Mouse (Mus musculus): ENCODE results near the gene Sh2b2. TPM values are rescaled to one million over a fixed set of nuclear protein-coding genes. Genes with fewer than 3 reads are reported as not detected.

Sh2b2 gene
- polyA plus RNA-seq (2011; ENCODE audit: insufficient read depth, insufficient read length, low replicate concordance, missing spikeins) = 5.1 and 6.3 TPM in 2 replicates

- peaks cover 6% of the 10 kb centered on the region; the same call in 1 of the 2 replicates for H3K4me1 ChIP-seq (ENCODE audit: control insufficient read depth, insufficient read depth, low read length)
- peak within 1 kb of the TSS; percentile 62 for H3K4me3 ChIP-seq (replicated peaks; ENCODE audit: control insufficient read depth, low read depth, low read length)
- WGBS = 10% methylated on average over 2 of the region's 2 CpGs
- peak within 1 kb of the TSS; percentile 91 for H3K27ac ChIP-seq (ENCODE audit: control insufficient read depth, insufficient read depth, low read depth, low read length, poor library complexity)
- no peak for TF ChIP-seq POLR2A (IDR thresholded peaks at IDR 0.05; ENCODE audit: borderline replicate concordance, control insufficient read depth, low read depth, low read length)
- TF ChIP-seq CTCF (IDR thresholded peaks at IDR 0.05; ENCODE audit: control insufficient read depth, insufficient read depth, low read length) = no peak
Observed at GRCm38 (mm10) chr5:136246452-136246838, at the start of gene Sh2b2. Gene Sh2b2, minus strand, starts transcription at chr5:136246556.

GRCm38 (mm10) chr5:136292971-136293418 is 46.6 kb upstream of the Sh2b2 start:
- Histone ChIP-seq H3K27ac (ENCODE audit: control insufficient read depth, insufficient read depth, low read depth, low read length, poor library complexity) (no peak overlapping the region), H3K4me3 (replicated peaks; ENCODE audit: control insufficient read depth, low read depth, low read length) (no peak overlapping the region), H3K4me1 (ENCODE audit: control insufficient read depth, insufficient read depth, low read length) (no peaks in the 10 kb centered on the region)
- no peak for TF ChIP-seq POLR2A (IDR thresholded peaks at IDR 0.05; ENCODE audit: borderline replicate concordance, control insufficient read depth, low read depth, low read length)
- no peak for TF ChIP-seq CTCF (IDR thresholded peaks at IDR 0.05; ENCODE audit: control insufficient read depth, insufficient read depth, low read length)
- WGBS = 95% methylated on average over 4 of the region's 4 CpGs

- WGBS = 84% methylated on average over 2 of the region's 2 CpGs
- Histone ChIP-seq H3K27ac (ENCODE audit: control insufficient read depth, insufficient read depth, low read depth, low read length, poor library complexity) (no peak overlapping the region), H3K4me3 (replicated peaks; ENCODE audit: control insufficient read depth, low read depth, low read length) (no peak overlapping the region), H3K4me1 (ENCODE audit: control insufficient read depth, insufficient read depth, low read length) (no peaks in the 10 kb centered on the region)
- TF ChIP-seq POLR2A (IDR thresholded peaks at IDR 0.05; ENCODE audit: borderline replicate concordance, control insufficient read depth, low read depth, low read length) = no peak
- no peak for TF ChIP-seq CTCF (IDR thresholded peaks at IDR 0.05; ENCODE audit: control insufficient read depth, insufficient read depth, low read length)
Observed at GRCm38 (mm10) chr5:136292361-136292760, 46.0 kb upstream of the Sh2b2 start.

- H3K27ac ChIP-seq (ENCODE audit: control insufficient read depth, insufficient read depth, low read depth, low read length, poor library complexity) = no peak overlapping the region
- WGBS = 92% methylated on average over 2 of the region's 2 CpGs
- TF ChIP-seq POLR2A (IDR thresholded peaks at IDR 0.05; ENCODE audit: borderline replicate concordance, control insufficient read depth, low read depth, low read length) (no peak), CTCF (IDR thresholded peaks at IDR 0.05; ENCODE audit: control insufficient read depth, insufficient read depth, low read length) (no peak)
- H3K4me1 ChIP-seq (ENCODE audit: control insufficient read depth, insufficient read depth, low read length) = no peaks in the 10 kb centered on the region
- no peak overlapping the region for H3K4me3 ChIP-seq (replicated peaks; ENCODE audit: control insufficient read depth, low read depth, low read length)
Observed at GRCm38 (mm10) chr5:136291562-136291961, 45.2 kb upstream of the Sh2b2 start.

GRCm38 (mm10) chr5:136289776-136290175 is 43.4 kb upstream of the Sh2b2 start:
- WGBS = 80% methylated on average over 3 of the region's 3 CpGs
- TF ChIP-seq CTCF (IDR thresholded peaks at IDR 0.05; ENCODE audit: control insufficient read depth, insufficient read depth, low read length) = no peak
- no peak for TF ChIP-seq POLR2A (IDR thresholded peaks at IDR 0.05; ENCODE audit: borderline replicate concordance, control insufficient read depth, low read depth, low read length)
- Histone ChIP-seq H3K4me3 (replicated peaks; ENCODE audit: control insufficient read depth, low read depth, low read length) (no peak overlapping the region), H3K4me1 (ENCODE audit: control insufficient read depth, insufficient read depth, low read length) (no peaks in the 10 kb centered on the region), H3K27ac (ENCODE audit: control insufficient read depth, insufficient read depth, low read depth, low read length, poor library complexity) (no peak overlapping the region)

GRCm38 (mm10) chr5:136288351-136289081 is 42.2 kb upstream of the Sh2b2 start:
- Histone ChIP-seq H3K27ac (ENCODE audit: control insufficient read depth, insufficient read depth, low read depth, low read length, poor library complexity) (no peak overlapping the region), H3K4me3 (replicated peaks; ENCODE audit: control insufficient read depth, low read depth, low read length) (no peak overlapping the region), H3K4me1 (ENCODE audit: control insufficient read depth, insufficient read depth, low read length) (no peaks in the 10 kb centered on the region)
- TF ChIP-seq CTCF (IDR thresholded peaks at IDR 0.05; ENCODE audit: control insufficient read depth, insufficient read depth, low read length) = no peak
- TF ChIP-seq POLR2A (IDR thresholded peaks at IDR 0.05; ENCODE audit: borderline replicate concordance, control insufficient read depth, low read depth, low read length) = no peak
- 83% methylated on average over 6 of the region's 6 CpGs for WGBS

- Histone ChIP-seq H3K27ac (ENCODE audit: control insufficient read depth, insufficient read depth, low read depth, low read length, poor library complexity) (no peak overlapping the region), H3K4me3 (replicated peaks; ENCODE audit: control insufficient read depth, low read depth, low read length) (no peak overlapping the region), H3K4me1 (ENCODE audit: control insufficient read depth, insufficient read depth, low read length) (no peaks in the 10 kb centered on the region)
- WGBS = 72% methylated on average over 6 of the region's 6 CpGs
- TF ChIP-seq CTCF (IDR thresholded peaks at IDR 0.05; ENCODE audit: control insufficient read depth, insufficient read depth, low read length) (no peak), POLR2A (IDR thresholded peaks at IDR 0.05; ENCODE audit: borderline replicate concordance, control insufficient read depth, low read depth, low read length) (no peak)
Observed at GRCm38 (mm10) chr5:136286566-136286965, 40.2 kb upstream of the Sh2b2 start.

GRCm38 (mm10) chr5:136285106-136285505 is 38.8 kb upstream of the Sh2b2 start:
- H3K27ac ChIP-seq (ENCODE audit: control insufficient read depth, insufficient read depth, low read depth, low read length, poor library complexity) = no peak overlapping the region
- H3K4me1 ChIP-seq (ENCODE audit: control insufficient read depth, insufficient read depth, low read length) = no peaks in the 10 kb centered on the region
- WGBS = 88% methylated on average over 7 of the region's 7 CpGs
- H3K4me3 ChIP-seq (replicated peaks; ENCODE audit: control insufficient read depth, low read depth, low read length) = no peak overlapping the region
- TF ChIP-seq CTCF (IDR thresholded peaks at IDR 0.05; ENCODE audit: control insufficient read depth, insufficient read depth, low read length) = no peak
- no peak for TF ChIP-seq POLR2A (IDR thresholded peaks at IDR 0.05; ENCODE audit: borderline replicate concordance, control insufficient read depth, low read depth, low read length)
